Mouse (Mus musculus) gonadal fat pad, adult 2 months (tissue): ENCODE results near the gene Dlg1. TPM values are rescaled to one million over a fixed set of nuclear protein-coding genes. Genes with fewer than 3 reads are reported as not detected.

Experiments used
- DNase-seq: peaks from one replicate; pipeline ENCODE4 v3.0.0-alpha.2; 2012; ENCODE audit warnings: low read depth
- polyA plus RNA-seq: library from polyadenylated mRNA; depleted of rRNA; stranded (reverse); fragments of >200 nt; gene quantifications from 2 replicates; pipeline ENCODE4 v1.2.3, GENCODE M21; 2012

The Dlg1 gene
- polyA plus RNA-seq, 1 experiment, result 23.3 TPM

DNA sequence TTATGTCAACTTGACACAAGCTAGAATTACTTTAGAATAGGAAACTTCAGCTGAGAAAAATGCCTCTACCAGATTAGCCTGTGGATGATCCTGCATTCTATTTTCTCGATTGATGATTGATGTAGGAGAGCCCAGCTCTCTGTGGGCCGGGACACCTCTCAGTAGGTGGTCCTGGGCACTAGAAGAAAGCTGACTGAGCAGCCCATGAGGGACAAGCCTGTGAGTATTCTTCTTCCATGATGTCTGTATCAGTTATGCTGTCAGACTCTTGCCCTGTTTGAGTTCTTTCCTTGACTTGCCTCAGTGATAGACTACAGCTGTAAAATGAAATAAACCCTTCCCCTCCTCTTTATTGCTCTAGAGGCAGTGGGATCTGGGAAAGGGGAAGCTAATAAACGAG is 74.5 kb downstream of the Dlg1 start:
- no peak for DNase-seq

DNA sequence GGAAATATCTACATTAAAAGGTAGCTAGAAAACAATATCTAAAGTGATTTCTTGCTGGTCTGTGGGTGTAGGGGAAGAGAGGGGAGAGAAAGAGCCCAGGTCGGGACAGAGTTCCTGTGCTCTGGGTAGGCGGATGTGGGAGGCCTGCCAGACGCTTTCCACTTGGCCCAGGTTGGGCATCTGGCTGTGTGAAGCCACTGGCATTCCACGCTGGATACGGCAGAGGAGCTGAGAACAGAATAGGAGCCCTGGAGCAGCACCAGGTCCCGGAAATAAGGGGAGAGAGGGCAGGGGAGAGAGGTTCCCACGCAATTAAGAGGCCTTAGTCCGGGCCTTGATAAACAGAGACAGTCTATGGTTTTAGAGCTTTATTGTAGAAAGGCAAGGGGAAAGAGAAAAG is 77.0 kb downstream of the Dlg1 start:
- peak; percentile 45 for DNase-seq

DNA sequence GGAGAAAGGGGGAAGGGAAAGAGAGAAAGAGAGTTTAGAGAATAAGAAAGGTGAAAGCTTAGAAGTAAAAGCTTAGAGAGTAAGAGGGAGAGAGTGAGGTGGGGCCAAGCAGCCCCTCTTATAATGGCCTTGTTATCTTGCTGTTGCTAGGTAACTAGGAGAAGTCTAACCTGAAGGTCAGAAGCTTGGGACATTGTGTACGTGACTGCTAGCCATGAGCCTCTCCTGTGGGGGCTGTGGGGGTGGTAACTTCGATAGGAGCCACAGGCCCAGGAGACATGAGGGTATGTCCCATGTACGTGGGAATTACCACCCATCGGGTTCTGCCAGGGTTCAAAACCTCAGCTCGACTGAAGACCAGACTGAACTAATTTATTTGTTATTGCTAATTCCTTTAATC is 77.5 kb downstream of the Dlg1 start:
- no peak for DNase-seq

DNA sequence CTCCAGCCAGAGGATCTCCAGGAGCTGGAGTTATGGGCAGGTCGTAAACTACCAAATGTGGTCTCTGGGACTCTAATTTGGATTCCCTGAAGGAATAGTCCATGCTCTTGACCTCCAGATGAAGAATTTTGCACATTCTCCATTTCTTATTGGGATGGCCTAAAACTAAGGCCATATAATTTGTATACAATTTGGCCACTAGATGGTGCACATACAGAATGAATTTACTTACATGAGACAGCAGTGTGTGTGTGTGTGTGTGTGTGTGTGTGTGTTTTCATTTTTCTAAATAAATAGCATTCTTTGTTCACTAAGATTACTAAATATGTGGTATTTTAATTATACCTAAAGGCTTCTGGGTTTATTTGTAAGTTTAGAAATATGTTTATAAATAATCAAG is 87.3 kb downstream of the Dlg1 start:
- DNase-seq, result no peak

DNA sequence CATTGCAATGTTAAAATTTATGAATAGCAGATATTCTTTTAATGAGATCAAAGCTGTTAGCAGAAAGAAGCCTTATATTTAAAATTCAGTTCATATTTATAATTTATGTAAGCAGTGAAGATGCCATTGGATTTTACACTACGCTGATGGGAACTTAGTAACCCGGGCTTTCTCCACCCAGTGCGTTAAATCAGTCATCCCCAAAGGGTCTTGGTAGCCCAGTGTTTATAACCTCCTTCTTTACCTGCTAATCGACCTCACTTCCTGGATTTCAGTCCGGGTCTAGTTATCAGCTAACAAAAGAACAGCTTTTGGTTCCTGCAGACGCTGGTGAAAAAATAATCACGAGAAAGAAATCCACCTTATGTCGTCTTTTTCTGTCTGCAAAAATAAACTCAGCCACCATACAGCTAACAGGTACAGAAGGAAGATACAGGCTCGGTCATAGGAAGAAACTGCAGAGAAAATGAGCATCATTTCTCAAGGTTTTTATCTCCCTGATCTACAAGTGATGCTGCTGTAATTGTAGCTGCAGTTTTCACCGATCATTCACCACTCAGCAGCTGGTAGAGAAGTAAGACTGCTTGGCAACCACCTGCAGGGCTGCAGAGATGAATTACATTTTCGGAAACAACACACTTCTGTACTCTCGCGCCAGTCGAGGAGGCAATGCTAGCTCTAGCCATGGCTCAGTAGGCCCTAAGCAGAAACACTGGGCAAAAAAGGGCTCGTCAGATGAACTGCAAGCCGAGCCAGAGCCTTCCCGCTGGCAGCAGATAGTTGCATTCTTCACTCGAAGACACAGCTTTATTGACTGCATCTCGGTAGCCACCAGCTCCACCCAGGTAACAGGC is 91.2 kb downstream of the Dlg1 start:
- DNase-seq, result no peak

DNA sequence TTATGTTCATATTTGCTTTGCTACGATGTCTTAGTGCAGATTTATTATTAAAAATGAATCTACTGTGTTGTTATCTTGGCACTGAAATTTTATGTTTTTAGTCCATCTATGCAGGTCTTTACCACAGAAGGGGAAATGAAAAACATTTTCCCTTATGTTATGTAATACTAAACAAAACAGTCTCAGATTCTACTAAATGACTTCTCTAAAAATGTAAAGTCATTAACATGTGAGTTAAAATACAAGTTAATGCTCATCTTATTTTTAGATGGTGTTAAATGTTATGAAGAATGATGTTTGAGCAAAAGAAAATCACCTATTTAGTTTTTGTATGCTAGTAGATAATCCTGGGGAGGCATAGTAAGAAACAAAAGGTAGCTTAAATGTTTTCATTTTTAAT is 91.8 kb downstream of the Dlg1 start:
- no peak for DNase-seq

DNA sequence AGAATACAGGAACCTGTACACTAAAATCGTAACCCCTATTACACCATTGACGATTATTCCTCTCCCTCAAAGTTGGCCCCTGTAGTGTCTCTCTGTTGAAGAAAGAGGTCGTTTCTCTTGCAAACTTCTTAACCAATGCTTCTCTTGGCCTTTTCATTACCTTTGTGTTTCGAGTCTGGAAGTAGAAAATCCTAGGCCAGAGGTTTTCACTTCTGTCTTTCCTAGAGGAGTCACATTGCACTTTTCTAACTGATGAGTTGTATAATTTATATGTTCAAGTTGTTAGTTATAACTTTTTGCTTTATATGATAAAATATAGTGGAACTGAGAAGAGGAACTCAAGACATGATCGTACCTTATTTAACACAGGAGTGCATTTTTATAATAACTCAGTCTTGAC is 93.2 kb downstream of the Dlg1 start:
- DNase-seq, result no peak

DNA sequence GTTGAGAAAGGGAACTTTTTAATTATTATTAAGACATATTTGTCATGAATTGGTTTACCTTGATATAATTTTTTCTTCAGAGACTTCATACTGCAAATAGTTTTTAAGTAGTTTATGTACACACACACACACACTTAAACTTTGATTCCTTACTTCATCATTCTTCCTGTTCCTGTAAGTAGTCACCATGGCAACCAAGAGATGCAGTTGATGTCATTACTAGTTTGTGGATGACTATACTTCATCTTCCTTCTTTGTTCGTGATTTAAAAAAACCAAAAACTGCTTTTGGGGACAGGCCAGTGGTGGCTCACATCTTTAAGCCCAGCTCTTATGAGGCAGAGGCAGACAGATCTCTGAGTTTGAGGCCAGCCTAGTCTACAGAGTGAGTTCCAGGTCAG is 94.4 kb downstream of the Dlg1 start:
- DNase-seq, result no peak

DNA sequence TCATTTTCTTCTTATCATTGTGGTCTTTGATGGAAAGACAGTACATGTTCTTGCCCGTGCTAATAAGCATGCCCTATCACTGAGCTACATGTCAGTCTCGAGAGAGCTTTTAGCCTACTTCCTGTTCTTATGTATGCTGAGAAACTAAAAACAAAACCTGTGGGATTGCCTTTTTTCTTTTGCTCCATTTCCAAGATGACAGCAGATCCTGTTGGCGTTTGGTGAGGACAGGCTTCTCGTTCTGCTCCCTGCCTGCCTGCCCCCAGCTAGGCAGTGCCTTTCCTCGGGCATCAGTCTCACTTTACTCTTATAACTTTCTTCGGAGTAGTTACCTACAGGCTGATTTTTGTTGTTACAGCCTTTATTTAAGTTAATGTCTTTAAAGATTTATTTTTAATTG is 96.2 kb downstream of the Dlg1 start:
- DNase-seq, result no peak

DNA sequence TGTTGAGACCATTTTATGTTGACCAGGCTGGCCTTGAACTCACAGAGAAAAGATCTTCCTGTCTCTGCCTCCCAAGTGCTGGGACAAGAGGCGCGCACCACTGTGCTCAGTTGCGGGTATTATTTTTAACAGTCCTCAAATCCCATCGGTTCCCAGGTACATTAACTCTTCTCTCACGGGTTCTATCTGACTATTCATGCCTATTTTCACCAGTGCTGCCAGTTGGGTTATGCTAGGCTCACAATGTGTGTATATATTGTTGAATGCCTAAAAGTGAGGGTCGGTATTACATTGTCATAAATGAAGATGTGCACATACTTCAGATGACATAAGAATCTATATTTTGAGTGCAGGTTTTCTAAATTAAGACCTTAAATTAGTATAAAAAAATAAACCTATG is 103.1 kb downstream of the Dlg1 start:
- no peak for DNase-seq

DNA sequence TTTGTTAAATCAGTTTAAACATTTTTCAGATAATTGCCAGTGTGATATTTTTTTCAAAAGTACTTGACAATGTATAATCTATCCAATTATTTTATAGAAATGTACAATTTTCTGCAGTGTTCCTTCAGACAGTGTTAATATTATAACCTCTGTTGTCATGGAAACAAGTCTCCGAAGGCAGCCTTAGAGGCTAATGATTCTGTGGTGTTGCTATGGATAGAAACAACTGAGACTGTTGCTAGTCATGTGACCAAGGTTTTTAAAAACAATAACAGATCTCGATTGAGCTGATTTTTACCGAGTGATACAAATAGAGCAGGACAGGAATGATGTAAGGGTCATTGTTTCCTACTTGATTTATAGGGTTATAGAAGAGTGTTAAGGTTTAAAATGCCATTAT is 103.5 kb downstream of the Dlg1 start:
- no peak for DNase-seq

DNA sequence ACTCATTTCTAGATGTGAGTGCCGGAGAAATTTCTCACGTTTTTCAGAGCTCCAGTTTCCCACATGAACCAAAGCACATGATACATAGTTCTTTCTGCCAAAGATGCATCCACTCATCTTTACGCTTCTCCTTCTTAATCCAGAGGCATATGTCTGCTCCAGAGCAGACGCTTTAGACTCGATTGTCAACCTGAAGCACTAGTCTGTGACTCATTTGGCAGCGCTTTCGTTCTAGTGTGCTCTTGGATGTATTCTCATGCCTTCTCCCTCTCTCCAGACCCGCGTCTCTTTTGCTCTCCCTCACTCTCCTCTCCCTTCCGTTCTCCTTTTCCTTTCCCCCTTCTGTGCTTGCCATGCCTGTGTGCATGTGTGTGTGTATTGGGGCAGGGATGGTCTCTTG is 112.7 kb downstream of the Dlg1 start:
- no peak for DNase-seq

DNA sequence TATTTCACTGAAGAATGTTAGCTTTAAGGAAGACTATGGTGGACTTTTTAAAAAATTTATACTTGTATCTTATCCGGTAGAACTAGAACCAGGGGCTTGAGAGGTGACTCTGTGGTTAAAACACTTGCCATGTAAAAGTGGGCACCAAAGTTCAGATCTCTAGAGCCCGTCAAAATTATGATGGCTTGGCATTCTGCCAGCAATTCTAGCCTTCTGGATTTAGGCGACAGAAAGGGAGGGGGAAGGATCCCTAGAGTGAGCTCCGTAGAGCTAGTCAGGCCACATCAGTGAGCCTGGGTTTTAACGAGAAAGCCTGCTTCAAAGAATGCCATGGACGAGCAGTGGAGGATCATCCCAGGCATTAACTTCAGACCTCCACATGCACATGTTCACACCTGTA is 117.8 kb downstream of the Dlg1 start:
- no peak for DNase-seq

DNA sequence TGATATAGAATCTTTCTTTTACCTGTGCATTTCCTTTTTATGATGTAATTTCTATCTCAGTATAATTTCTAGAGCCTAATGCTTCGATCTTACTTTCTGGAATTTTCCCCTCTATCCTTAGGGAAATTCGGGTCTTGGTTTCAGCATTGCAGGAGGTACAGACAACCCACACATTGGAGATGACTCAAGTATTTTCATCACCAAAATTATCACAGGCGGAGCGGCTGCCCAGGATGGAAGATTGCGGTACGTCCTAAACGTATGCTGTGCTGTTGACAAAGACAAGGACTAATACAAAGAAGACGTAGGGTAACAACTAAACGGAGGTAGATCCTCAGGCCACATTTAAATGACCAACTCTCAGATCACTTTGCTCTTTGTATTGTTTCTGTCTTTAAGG is 126.8 kb downstream of the Dlg1 start:
- DNase-seq, result no peak

DNA sequence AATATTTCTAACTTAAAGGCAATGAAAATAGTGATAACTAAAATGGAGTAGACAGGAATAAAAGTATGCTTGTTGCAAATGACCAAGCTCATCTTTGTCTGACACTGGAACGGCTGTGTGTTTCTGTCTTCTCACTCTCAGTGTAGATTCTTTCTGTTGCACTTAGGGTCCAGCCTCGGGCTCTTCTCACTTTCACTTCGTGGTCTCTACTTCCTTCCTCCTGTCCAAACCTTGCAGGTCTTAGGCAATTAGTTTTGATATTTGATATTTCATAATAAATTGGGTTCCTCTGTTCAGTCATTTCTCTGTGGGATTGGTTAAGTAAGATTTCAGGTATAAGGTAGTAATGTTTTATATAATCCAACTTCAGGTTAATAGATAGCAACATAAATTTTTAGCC is 140.4 kb downstream of the Dlg1 start:
- DNase-seq, result no peak

DNA sequence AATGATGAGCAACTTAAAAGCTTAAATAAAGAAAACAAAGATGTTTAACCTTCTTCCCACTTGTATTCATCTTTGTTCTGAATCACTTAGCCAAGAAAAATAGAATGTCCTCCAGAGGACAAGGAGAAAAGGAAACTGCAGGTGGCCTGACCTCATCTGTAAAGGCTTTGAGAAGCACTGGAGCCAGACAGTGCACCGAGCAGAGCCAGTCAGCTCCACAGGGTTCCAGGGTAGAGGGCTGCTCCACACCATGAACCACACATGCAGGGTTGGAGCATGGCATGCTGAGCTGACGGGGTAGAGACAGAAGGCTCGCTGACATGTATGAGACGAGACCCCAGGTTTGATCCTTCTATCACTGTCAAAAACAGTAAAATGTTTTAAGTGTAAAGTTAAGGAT is 162.8 kb downstream of the Dlg1 start:
- peak; percentile 23 for DNase-seq

DNA sequence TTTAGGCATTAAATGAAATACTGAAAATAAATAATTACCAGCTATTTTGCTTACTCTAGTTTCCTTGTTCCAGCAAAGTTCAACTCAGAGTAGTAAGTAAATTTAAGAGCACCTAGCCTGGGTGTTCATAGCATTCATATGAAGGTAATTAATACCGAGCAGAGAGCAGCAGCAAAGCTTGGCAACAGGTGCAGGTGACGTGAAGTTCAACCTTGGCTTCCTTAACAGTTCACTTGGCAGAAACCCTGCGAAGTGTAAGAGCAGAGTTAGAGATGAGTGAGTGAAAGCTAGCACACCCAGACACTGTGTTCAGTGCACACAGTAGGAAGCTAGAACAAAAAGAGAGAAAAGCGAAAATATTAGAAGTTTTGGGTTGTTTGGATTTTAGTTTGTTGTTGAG is 167.5 kb downstream of the Dlg1 start:
- no peak for DNase-seq

DNA sequence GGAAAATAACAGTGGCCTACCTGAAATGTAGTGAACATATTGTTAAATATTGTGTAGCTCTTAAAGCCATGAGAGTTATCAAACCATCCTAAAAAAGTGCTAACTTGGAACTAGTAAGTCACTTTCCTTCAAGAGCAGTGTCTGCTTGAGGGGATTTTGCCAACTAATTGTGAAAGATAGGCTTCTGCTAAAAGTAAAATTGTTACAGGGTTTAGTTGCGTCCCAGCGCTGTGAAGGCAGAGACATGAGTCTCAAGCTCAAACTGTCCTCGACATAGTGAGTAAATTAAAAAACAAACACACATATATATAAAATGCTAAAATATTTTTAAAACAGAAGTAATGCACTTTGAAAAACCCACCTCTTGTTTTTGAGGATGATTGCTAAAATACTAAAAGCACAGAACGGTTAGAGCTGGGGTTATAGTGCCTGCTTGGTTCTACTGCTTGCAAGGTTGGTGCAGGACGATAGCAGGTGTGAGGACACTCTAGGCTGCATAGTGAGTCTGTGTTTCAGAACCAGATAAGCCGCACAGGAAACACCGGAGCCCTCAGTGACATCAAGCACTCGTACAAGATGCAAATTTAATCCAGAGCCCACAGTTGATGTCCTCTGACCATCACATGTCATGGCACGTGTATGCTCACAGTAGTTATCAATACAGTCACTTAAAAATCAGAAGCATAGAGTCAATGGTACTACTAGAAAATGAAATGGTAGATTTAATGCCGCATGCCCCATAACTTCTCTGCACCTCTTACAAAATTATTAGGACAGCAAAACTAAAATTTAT is 169.6 kb downstream of the Dlg1 start:
- no peak for DNase-seq

DNA sequence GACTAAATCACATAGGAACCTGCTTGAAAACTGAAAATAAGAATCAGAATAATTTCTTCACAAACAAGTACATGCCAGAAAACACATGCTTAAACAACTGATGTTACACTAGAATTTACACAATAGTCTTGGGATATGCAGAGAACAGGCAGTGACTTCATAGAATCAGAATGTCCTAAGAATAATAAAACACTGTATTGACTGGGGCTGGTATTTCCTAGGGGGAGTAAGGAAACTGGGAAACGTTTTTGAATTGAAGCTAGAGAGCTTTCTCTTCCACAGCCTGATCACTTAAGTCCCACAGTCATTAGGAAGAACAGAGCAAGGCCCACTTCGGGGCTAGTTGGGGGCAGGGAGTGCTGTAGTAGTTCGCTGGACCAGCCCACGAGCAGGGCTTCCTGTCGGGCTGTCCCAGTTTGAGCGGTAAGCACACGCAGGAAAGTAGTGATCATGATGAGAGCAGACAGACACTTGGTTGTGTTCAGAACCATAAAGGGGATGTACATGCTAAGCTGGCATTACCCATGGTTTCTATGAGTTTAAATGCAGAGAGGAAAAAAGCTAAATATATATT is 170.9 kb downstream of the Dlg1 start:
- no peak for DNase-seq

DNA sequence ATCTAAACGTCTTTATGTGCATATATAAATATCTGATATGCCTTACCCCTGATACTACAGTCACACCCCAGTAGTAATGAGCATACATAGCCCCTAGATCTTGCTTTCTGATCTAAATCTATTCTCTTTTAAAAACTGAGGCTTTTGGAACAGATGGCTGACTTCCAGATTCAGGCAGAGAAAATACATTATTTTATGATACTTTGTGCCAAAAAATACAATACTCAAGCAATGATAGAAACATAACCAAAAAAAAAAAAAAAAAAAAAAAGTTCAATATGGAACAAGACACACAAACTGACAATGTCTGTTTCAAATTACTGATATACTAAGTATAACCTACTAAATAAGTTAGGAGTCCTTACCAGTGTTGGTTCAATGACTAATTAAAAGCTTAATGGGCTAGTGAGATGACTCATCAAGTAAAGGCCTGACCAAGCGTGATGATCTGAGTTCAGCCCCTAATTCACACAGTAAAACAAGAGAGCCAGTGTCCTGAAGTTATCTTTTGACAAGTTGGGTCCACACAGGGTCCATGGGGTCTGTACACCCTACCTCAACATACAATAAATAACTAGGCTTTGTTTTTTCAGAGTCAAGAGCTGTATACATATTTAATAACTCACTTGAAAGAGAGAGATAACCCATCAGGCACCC is 171.5 kb downstream of the Dlg1 start:
- DNase-seq, result no peak

DNA sequence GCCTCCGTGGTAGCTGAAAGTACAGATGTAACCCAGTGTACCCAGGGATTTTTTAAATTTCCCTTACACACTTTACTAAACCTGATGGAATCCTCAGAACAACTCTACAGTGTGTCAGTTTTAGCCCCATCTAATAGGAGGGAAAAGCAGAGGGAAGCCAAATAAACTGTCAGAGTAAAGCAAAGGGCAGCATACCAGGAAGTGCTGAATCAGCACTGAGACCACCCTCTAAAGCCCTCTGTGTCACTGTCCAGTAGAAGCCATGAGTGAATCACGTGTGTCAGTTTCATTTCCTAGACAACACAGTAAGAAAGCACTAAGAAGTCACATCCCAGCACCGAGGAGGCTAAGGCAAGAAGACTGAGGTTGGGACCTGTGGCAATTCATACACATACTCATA is 174.1 kb downstream of the Dlg1 start:
- no peak for DNase-seq

DNA sequence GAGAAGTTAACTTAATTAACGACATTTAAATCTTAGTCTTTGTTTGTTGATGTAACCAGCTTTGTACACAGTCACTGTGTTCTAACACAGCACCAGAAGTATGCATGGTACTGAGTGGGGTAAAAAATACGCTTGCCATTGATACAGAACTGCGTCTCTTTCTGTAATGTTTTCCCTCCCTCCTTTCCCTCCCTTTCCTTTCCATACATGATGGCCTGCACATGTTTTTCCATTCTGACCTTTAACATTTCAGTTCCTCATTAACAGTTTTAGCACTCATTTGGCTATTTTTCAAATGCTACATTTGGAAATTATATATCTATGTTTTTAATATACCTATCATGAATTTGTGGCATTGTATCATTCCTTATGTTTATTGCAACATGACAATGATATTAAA is 181.0 kb downstream of the Dlg1 start:
- no peak for DNase-seq

DNA sequence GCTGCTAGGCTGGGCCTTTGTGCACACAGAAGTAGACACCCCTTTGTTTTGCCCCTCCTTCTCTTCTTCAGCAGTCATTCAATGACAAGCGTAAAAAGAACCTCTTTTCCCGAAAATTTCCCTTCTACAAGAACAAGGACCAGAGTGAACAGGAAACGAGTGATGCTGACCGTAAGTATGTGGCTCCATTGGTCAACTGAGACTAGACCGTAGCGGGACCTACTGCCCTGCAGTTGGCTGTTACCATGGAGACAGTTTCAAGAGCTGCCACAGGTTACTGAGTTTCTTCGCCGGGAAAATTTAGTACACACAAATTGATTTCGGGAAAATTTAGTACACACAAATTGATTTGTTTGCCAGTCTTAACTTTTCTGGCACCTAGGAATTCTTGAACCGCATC is 183.5 kb downstream of the Dlg1 start:
- no peak for DNase-seq
